Mouse (Mus musculus): Measurements from ENCODE around the gene Eloa.

The Eloa gene

GRCm38 (mm10) chr4:136030968-136031909 lies 9.7 kb upstream of the Eloa start:
- peak; percentile 43 to 50 for DNase-seq (ENCODE audit: low spot score in 2 of 2)

- no peak for DNase-seq (ENCODE audit: low spot score in 2 of 2)
Measured at GRCm38 (mm10) chr4:136028689-136029088, 7.1 kb upstream of the Eloa start.

GRCm38 (mm10) chr4:136028132-136028564 lies 6.6 kb upstream of the Eloa start:
- DNase-seq (ENCODE audit: low spot score in 2 of 2) = no peak

- no peak for DNase-seq (ENCODE audit: low spot score in 2 of 2)
Measured at GRCm38 (mm10) chr4:136027416-136028131, 6.0 kb upstream of the Eloa start.

GRCm38 (mm10) chr4:136025350-136025749 lies 3.8 kb upstream of the Eloa start:
- no peak for DNase-seq (ENCODE audit: low spot score in 2 of 2)

- no peak for DNase-seq (ENCODE audit: low spot score in 2 of 2)
Measured at GRCm38 (mm10) chr4:136022924-136023323, 1.4 kb upstream of the Eloa start.

GRCm38 (mm10) chr4:136020743-136021548 lies 617 bp downstream of the Eloa start:
- no peak for DNase-seq (ENCODE audit: low spot score in 2 of 2)

GRCm38 (mm10) chr4:136016059-136016602 lies 5.4 kb downstream of the Eloa start:
- no peak for DNase-seq (ENCODE audit: low spot score in 2 of 2)

- DNase-seq (ENCODE audit: low spot score in 2 of 2) = no peak
Measured at GRCm38 (mm10) chr4:136010586-136010985, 11.0 kb downstream of the Eloa start.

GRCm38 (mm10) chr4:136008782-136009447 lies 12.6 kb downstream of the Eloa start:
- DNase-seq (ENCODE audit: low spot score in 2 of 2) = no peak

- no peak for DNase-seq (ENCODE audit: low spot score in 2 of 2)
Measured at GRCm38 (mm10) chr4:136006821-136007220, 14.7 kb downstream of the Eloa start.

GRCm38 (mm10) chr4:136004921-136005320 lies 16.6 kb downstream of the Eloa start:
- no peak for DNase-seq (ENCODE audit: low spot score in 2 of 2)

- no peak for DNase-seq (ENCODE audit: low spot score in 2 of 2)
Measured at GRCm38 (mm10) chr4:136004107-136004675, 17.4 kb downstream of the Eloa start.

- DNase-seq (ENCODE audit: low spot score in 2 of 2) = no peak
Measured at GRCm38 (mm10) chr4:135995118-135995517, 26.4 kb downstream of the Eloa start.

GRCm38 (mm10) chr4:135993941-135994340 lies 27.6 kb downstream of the Eloa start:
- DNase-seq (ENCODE audit: low spot score in 2 of 2) = no peak

- DNase-seq (ENCODE audit: low spot score in 2 of 2) = no peak
Measured at GRCm38 (mm10) chr4:135987714-135988113, 33.8 kb downstream of the Eloa start.

- peak; percentile 92 to 93 for DNase-seq (ENCODE audit: low spot score in 2 of 2)
Measured at GRCm38 (mm10) chr4:135986943-135987710, 34.4 kb downstream of the Eloa start, which contains the start of gene Pithd1. Pithd1 (minus strand) TSS chr4:135987264.

- no peak for DNase-seq (ENCODE audit: low spot score in 2 of 2)
Measured at GRCm38 (mm10) chr4:135986301-135986942, 35.1 kb downstream of the Eloa start.

GRCm38 (mm10) chr4:135985769-135986168 lies 35.8 kb downstream of the Eloa start:
- DNase-seq (ENCODE audit: low spot score in 2 of 2) = no peak

Measured in heart, adult 9 months (tissue).